Mouse (Mus musculus) liver, embryonic 15.5 days (tissue): Measurements from ENCODE around the gene Tamm41. TPM values are rescaled to one million over a fixed set of nuclear protein-coding genes. Genes with fewer than 3 reads are reported as not detected.

Source experiments
- ATAC-seq: fragments of 200-750 bp; cut with Nextera tagmentation; 2 replicates; pipeline ENCODE4 v1.8.0; 2017; ENCODE audit warnings: moderate number of reproducible peaks, mild to moderate bottlenecking, moderate library complexity; ENCODE audit not compliant: insufficient read depth
- H3K27ac ChIP-seq: fragments of 300-500 bp; sonication (generic); replicated peaks from 2 replicates; pipeline ENCODE4 v1.5.1; 2015; ENCODE audit warnings: mild to moderate bottlenecking, inconsistent platforms
- H3K27me3 ChIP-seq: fragments of 300-500 bp; sonication (generic); 2 replicates; pipeline ENCODE4 v1.6.1; 2015; ENCODE audit warnings: mild to moderate bottlenecking, inconsistent platforms
- H3K36me3 ChIP-seq: fragments of 300-500 bp; sonication (generic); replicated peaks from 2 replicates; pipeline ENCODE4 v1.6.1; 2015; ENCODE audit warnings: moderate library complexity, mild to moderate bottlenecking, inconsistent platforms
- H3K4me1 ChIP-seq: fragments of 300-500 bp; sonication (generic); replicated peaks from 2 replicates; pipeline ENCODE4 v1.6.1; 2015; ENCODE audit warnings: inconsistent platforms
- H3K4me2 ChIP-seq: fragments of 300-500 bp; sonication (generic); 2 replicates; pipeline ENCODE4 v1.6.1; 2015; ENCODE audit warnings: moderate library complexity, mild to moderate bottlenecking, inconsistent platforms
- H3K4me3 ChIP-seq: fragments of 300-500 bp; sonication (generic); replicated peaks from 2 replicates; pipeline ENCODE4 v1.5.1; 2015; ENCODE audit warnings: mild to moderate bottlenecking, inconsistent platforms
- H3K9ac ChIP-seq: fragments of 300-500 bp; sonication (generic); 2 replicates; pipeline ENCODE4 v1.6.1; 2015; ENCODE audit warnings: moderate library complexity, mild to moderate bottlenecking, inconsistent platforms
- H3K9me3 ChIP-seq: fragments of 300-500 bp; sonication (generic); replicated peaks from 2 replicates; pipeline ENCODE4 v1.6.1; 2016; ENCODE audit warnings: inconsistent platforms
- whole genome bisulfite sequencing: fragments of 180-500 bp; shearing (Covaris S2); methylation state at CpG from one replicate; pipeline ENCODE4 v1.1.7; 2015; ENCODE audit warnings: mixed read lengths; ENCODE audit not compliant: insufficient replicate concordance; 5-methylcytosine and 5-hydroxymethylcytosine counted together
- polyA plus RNA-seq: library from polyadenylated mRNA; unstranded; fragments of >200 nt; fragmentation: Nextera tagmentation; extraction: Ambion mirVana; gene quantifications from 2 replicates; pipeline ENCODE4 v1.2.1, GENCODE M21; 2015

Gene Tamm41
- polyA plus RNA-seq, 1 experiment from 2014 or later = 23.7 TPM

- Histone ChIP-seq H3K4me2 (no peak overlapping the region), H3K9me3 (no peaks in the 10 kb centered on the region), H3K4me1 (no peaks in the 10 kb centered on the region), H3K27me3 (no peaks in the 10 kb centered on the region), H3K27ac (no peak overlapping the region), H3K36me3 (no peaks in the 10 kb centered on the region), H3K4me3 (no peak overlapping the region), H3K9ac (no peak overlapping the region)
- ATAC-seq = no peak
- WGBS = 15% methylated on average over 4 of the region's 4 CpGs
Observed at GRCm38 (mm10) chr6:115049015-115049414, 11.3 kb upstream of the Tamm41 start.

- no peaks in the 10 kb centered on the region for H3K36me3 ChIP-seq
- H3K9me3 ChIP-seq = no peaks in the 10 kb centered on the region
- H3K27ac ChIP-seq = no peak overlapping the region
- no peaks in the 10 kb centered on the region for H3K4me1 ChIP-seq
- no peak overlapping the region for H3K9ac ChIP-seq
- no peak overlapping the region for H3K4me2 ChIP-seq
- no peak overlapping the region for H3K4me3 ChIP-seq
- no peaks in the 10 kb centered on the region for H3K27me3 ChIP-seq
- ATAC-seq = no peak
- WGBS = 33% methylated on average over 2 of the region's 2 CpGs
Observed at GRCm38 (mm10) chr6:115047816-115048215, 10.1 kb upstream of the Tamm41 start.

GRCm38 (mm10) chr6:115046064-115046463 lies 8.4 kb upstream of the Tamm41 start:
- Histone ChIP-seq H3K27ac (no peak overlapping the region), H3K4me1 (no peaks in the 10 kb centered on the region), H3K4me2 (no peak overlapping the region), H3K4me3 (no peak overlapping the region), H3K36me3 (no peaks in the 10 kb centered on the region), H3K9ac (no peak overlapping the region), H3K9me3 (no peaks in the 10 kb centered on the region), H3K27me3 (no peaks in the 10 kb centered on the region)
- WGBS = 42% methylated on average over 1 of the region's 1 CpGs
- no peak for ATAC-seq

- Histone ChIP-seq H3K27ac (no peak overlapping the region), H3K4me3 (no peak overlapping the region), H3K27me3 (no peaks in the 10 kb centered on the region), H3K9ac (no peak overlapping the region), H3K4me2 (no peak overlapping the region), H3K9me3 (no peaks in the 10 kb centered on the region), H3K36me3 (no peaks in the 10 kb centered on the region), H3K4me1 (no peaks in the 10 kb centered on the region)
- 43% methylated on average over 1 of the region's 1 CpGs for WGBS
- no peak for ATAC-seq
Observed at GRCm38 (mm10) chr6:115044709-115045108, 7.0 kb upstream of the Tamm41 start.

GRCm38 (mm10) chr6:115043657-115044500 lies 6.2 kb upstream of the Tamm41 start:
- Histone ChIP-seq H3K9ac (no peak overlapping the region), H3K36me3 (no peaks in the 10 kb centered on the region), H3K27ac (no peak overlapping the region), H3K27me3 (no peaks in the 10 kb centered on the region), H3K4me3 (no peak overlapping the region), H3K9me3 (no peaks in the 10 kb centered on the region), H3K4me1 (no peaks in the 10 kb centered on the region), H3K4me2 (no peak overlapping the region)
- WGBS = 70% methylated on average over 14 of the region's 14 CpGs
- ATAC-seq = no peak

- Histone ChIP-seq H3K27me3 (no peaks in the 10 kb centered on the region), H3K27ac (no peak overlapping the region), H3K9me3 (no peaks in the 10 kb centered on the region), H3K4me2 (no peak overlapping the region), H3K36me3 (no peaks in the 10 kb centered on the region), H3K4me3 (no peak overlapping the region), H3K9ac (no peak overlapping the region), H3K4me1 (no peaks in the 10 kb centered on the region)
- WGBS = 30% methylated on average over 10 of the region's 10 CpGs
- no peak for ATAC-seq
Observed at GRCm38 (mm10) chr6:115042609-115043008, 4.9 kb upstream of the Tamm41 start.

- 82% methylated on average over 5 of the region's 5 CpGs for WGBS
- Histone ChIP-seq H3K9me3 (no peaks in the 10 kb centered on the region), H3K27ac (no peak overlapping the region), H3K4me2 (no peak overlapping the region), H3K4me3 (no peak overlapping the region), H3K9ac (no peak overlapping the region), H3K27me3 (no peaks in the 10 kb centered on the region), H3K4me1 (peaks cover 18% of the 10 kb centered on the region), H3K36me3 (peaks cover 52% of the 10 kb centered on the region)
- ATAC-seq = no peak
Observed at GRCm38 (mm10) chr6:115033441-115033840, 4.2 kb downstream of the Tamm41 start.

- H3K4me2 ChIP-seq = no peak overlapping the region
- H3K36me3 ChIP-seq = peaks cover 64% of the 10 kb centered on the region
- no peaks in the 10 kb centered on the region for H3K4me1 ChIP-seq
- no peaks in the 10 kb centered on the region for H3K27me3 ChIP-seq
- H3K9me3 ChIP-seq = no peaks in the 10 kb centered on the region
- no peak overlapping the region for H3K9ac ChIP-seq
- 75% methylated on average over 2 of the region's 2 CpGs for WGBS
- H3K27ac ChIP-seq = no peak overlapping the region
- no peak overlapping the region for H3K4me3 ChIP-seq
- no peak for ATAC-seq
Observed at GRCm38 (mm10) chr6:115030098-115030497, 7.6 kb downstream of the Tamm41 start.

- 52% methylated on average over 2 of the region's 2 CpGs for WGBS
- no peaks in the 10 kb centered on the region for H3K9me3 ChIP-seq
- no peak overlapping the region for H3K27ac ChIP-seq
- H3K4me2 ChIP-seq = no peak overlapping the region
- no peaks in the 10 kb centered on the region for H3K27me3 ChIP-seq
- no peak for ATAC-seq
- H3K4me3 ChIP-seq = no peak overlapping the region
- no peaks in the 10 kb centered on the region for H3K4me1 ChIP-seq
- no peak overlapping the region for H3K9ac ChIP-seq
- H3K36me3 ChIP-seq = peaks cover 72% of the 10 kb centered on the region
Observed at GRCm38 (mm10) chr6:115029248-115029647, 8.4 kb downstream of the Tamm41 start.

GRCm38 (mm10) chr6:115027485-115027992 lies 10.1 kb downstream of the Tamm41 start:
- Histone ChIP-seq H3K9ac (no peak overlapping the region), H3K9me3 (no peaks in the 10 kb centered on the region), H3K4me2 (no peak overlapping the region), H3K4me1 (no peaks in the 10 kb centered on the region), H3K27me3 (no peaks in the 10 kb centered on the region), H3K36me3 (peaks cover 64% of the 10 kb centered on the region), H3K27ac (no peak overlapping the region), H3K4me3 (no peak overlapping the region)
- 84% methylated on average over 14 of the region's 14 CpGs for WGBS
- ATAC-seq = no peak

GRCm38 (mm10) chr6:115022876-115023275 lies 14.8 kb downstream of the Tamm41 start:
- Histone ChIP-seq H3K27ac (no peak overlapping the region), H3K9me3 (no peaks in the 10 kb centered on the region), H3K4me1 (no peaks in the 10 kb centered on the region), H3K4me2 (no peak overlapping the region), H3K27me3 (no peaks in the 10 kb centered on the region), H3K9ac (no peak overlapping the region), H3K36me3 (peaks cover 34% of the 10 kb centered on the region), H3K4me3 (no peak overlapping the region)
- ATAC-seq = no peak
- 72% methylated on average over 9 of the region's 9 CpGs for WGBS
